Mouse (Mus musculus): ENCODE measurements around the gene Slc34a3. TPM values are rescaled to one million over a fixed set of nuclear protein-coding genes. Genes with fewer than 3 reads are reported as not detected.
A peak's percentile ranks its signal among the peaks of the same experiment; 100 is the strongest.

The Slc34a3 gene
- polyA plus RNA-seq, 1 experiment = 0.05 TPM

- Histone ChIP-seq H3K27ac (ENCODE audit: control insufficient read depth, insufficient read depth, low read length) (no peak overlapping the region), H3K27me3 (ENCODE audit: control insufficient read depth, insufficient read depth, low read length) (no peaks in the 10 kb centered on the region), H3K36me3 (ENCODE audit: control insufficient read depth, insufficient read depth, low read length) (no peaks in the 10 kb centered on the region), H3K4me1 (replicated peaks; ENCODE audit: control insufficient read depth, insufficient read depth, low read length) (peaks cover 11% of the 10 kb centered on the region), H3K4me3 (ENCODE audit: control insufficient read depth, insufficient read depth, low read length) (no peak overlapping the region)
- 89% methylated on average over 23 of the region's 23 CpGs for WGBS
- DNase-seq = no peak
- TF ChIP-seq POLR2A (IDR thresholded peaks at IDR 0.05; ENCODE audit: control insufficient read depth, extremely low read depth, insufficient read depth, low read length, poor library complexity) (no peak), CTCF (IDR thresholded peaks at IDR 0.05; ENCODE audit: borderline replicate concordance, control insufficient read depth, extremely low read depth, insufficient read depth, low read length, poor library complexity) (no peak)
Measured at GRCm38 (mm10) chr2:25213266-25213865, 20.8 kb downstream of the Slc34a3 start.

DNA sequence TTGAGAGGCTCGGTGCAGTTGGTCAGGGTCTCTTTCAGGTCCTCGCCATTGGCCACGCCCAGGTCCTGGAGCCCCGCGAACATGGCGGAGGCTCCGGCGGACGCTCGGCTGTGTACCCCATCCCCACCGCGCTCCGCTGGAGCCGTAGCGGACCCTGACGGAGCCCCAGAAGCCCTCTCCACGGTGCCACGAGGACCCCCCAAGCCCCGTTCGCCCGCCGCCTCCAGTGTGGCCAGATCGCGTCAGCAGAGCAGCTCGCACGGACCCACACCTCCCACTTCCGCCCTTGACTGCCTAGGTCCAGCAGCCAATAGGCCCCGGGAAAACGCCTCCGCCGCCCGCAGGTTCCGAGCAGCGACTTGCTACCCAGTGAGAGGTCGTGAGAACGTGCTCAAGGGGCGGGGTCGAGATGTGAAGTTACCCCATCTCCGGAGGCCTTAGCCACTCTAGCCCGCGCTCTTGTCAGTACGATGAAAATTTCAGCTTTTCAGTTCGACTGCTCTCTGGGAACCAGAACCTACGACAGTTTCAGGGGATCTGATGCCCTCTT lies 23.0 kb downstream of the Slc34a3 start, which contains the start of gene Nelfb:
TSS of gene Nelfb (minus strand) at position 369 of the 550 bp plus-strand sequence.
- peaks cover 11% of the 10 kb centered on the region for H3K4me1 ChIP-seq (replicated peaks; ENCODE audit: control insufficient read depth, insufficient read depth, low read length)
- no peaks in the 10 kb centered on the region for H3K27me3 ChIP-seq (ENCODE audit: control insufficient read depth, insufficient read depth, low read length)
- no peak within 1 kb of the TSS for H3K27ac ChIP-seq (ENCODE audit: control insufficient read depth, insufficient read depth, low read length)
- TF ChIP-seq POLR2A (IDR thresholded peaks at IDR 0.05; ENCODE audit: control insufficient read depth, extremely low read depth, insufficient read depth, low read length, poor library complexity) = peak; percentile 66; the same call in 1 of the 2 replicates
- TF ChIP-seq CTCF (IDR thresholded peaks at IDR 0.05; ENCODE audit: borderline replicate concordance, control insufficient read depth, extremely low read depth, insufficient read depth, low read length, poor library complexity) = no peak
- peak; percentile 90 for DNase-seq
- peak within 1 kb of the TSS; percentile 89 for H3K4me3 ChIP-seq (ENCODE audit: control insufficient read depth, insufficient read depth, low read length)
- no peaks in the 10 kb centered on the region; the same call in 1 of the 2 replicates for H3K36me3 ChIP-seq (ENCODE audit: control insufficient read depth, insufficient read depth, low read length)
- under 1% methylated on average over 44 of the region's 44 CpGs for WGBS

DNA sequence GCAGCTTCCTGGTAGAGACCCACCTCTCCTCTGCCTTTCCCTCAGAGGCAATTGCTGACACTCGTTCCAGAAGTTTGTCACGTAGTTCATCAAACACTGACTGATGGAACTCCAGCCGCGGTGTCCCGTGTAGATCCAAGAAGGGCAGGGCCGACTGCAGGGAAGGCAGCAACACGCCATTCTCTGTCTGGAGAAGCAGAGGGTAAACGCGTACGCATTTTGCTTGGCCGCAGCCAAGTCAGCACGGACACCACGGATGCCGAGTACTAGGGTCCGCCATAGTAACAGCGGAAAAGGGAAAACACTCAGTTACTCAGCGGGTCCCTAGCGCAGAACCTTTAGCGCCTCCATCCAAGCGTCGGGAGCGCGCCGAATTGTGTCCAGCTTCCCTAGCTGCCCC lies 23.5 kb downstream of the Slc34a3 start:
- peaks cover 11% of the 10 kb centered on the region for H3K4me1 ChIP-seq (replicated peaks; ENCODE audit: control insufficient read depth, insufficient read depth, low read length)
- TF ChIP-seq POLR2A (IDR thresholded peaks at IDR 0.05; ENCODE audit: control insufficient read depth, extremely low read depth, insufficient read depth, low read length, poor library complexity) (no peak), CTCF (IDR thresholded peaks at IDR 0.05; ENCODE audit: borderline replicate concordance, control insufficient read depth, extremely low read depth, insufficient read depth, low read length, poor library complexity) (no peak)
- no peaks in the 10 kb centered on the region for H3K27me3 ChIP-seq (ENCODE audit: control insufficient read depth, insufficient read depth, low read length)
- DNase-seq = no peak
- H3K4me3 ChIP-seq (ENCODE audit: control insufficient read depth, insufficient read depth, low read length) = peak overlapping the region; percentile 89
- no peak overlapping the region for H3K27ac ChIP-seq (ENCODE audit: control insufficient read depth, insufficient read depth, low read length)
- peaks cover 3% of the 10 kb centered on the region for H3K36me3 ChIP-seq (ENCODE audit: control insufficient read depth, insufficient read depth, low read length)
- WGBS = under 1% methylated on average over 24 of the region's 24 CpGs

DNA sequence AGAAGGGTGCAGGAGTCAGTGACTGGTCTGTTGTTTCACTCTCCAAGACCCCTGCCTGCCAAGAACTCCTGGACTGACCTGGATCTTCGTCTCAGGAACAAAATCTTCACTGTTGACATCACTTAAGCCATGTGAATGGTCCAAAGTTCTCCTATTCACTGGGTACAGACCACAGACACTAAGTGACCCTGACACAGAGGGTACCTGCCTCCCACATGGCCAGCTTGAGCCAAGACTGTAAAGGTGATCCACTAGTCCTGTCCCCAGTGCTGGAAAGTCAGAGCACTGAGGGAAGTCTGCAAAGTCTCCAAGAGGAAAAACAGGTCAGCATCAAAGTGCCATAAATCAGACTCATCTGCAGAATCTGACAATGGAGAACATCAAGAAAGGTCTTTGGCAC lies 26.6 kb downstream of the Slc34a3 start:
- Histone ChIP-seq H3K4me1 (replicated peaks; ENCODE audit: control insufficient read depth, insufficient read depth, low read length) (peaks cover 11% of the 10 kb centered on the region), H3K36me3 (ENCODE audit: control insufficient read depth, insufficient read depth, low read length) (peaks cover 16% of the 10 kb centered on the region), H3K27me3 (ENCODE audit: control insufficient read depth, insufficient read depth, low read length) (no peaks in the 10 kb centered on the region), H3K4me3 (ENCODE audit: control insufficient read depth, insufficient read depth, low read length) (no peak overlapping the region), H3K27ac (ENCODE audit: control insufficient read depth, insufficient read depth, low read length) (no peak overlapping the region)
- TF ChIP-seq CTCF (IDR thresholded peaks at IDR 0.05; ENCODE audit: borderline replicate concordance, control insufficient read depth, extremely low read depth, insufficient read depth, low read length, poor library complexity) (no peak), POLR2A (IDR thresholded peaks at IDR 0.05; ENCODE audit: control insufficient read depth, extremely low read depth, insufficient read depth, low read length, poor library complexity) (no peak)
- WGBS = 81% methylated on average over 1 of the region's 1 CpGs
- DNase-seq = no peak

DNA sequence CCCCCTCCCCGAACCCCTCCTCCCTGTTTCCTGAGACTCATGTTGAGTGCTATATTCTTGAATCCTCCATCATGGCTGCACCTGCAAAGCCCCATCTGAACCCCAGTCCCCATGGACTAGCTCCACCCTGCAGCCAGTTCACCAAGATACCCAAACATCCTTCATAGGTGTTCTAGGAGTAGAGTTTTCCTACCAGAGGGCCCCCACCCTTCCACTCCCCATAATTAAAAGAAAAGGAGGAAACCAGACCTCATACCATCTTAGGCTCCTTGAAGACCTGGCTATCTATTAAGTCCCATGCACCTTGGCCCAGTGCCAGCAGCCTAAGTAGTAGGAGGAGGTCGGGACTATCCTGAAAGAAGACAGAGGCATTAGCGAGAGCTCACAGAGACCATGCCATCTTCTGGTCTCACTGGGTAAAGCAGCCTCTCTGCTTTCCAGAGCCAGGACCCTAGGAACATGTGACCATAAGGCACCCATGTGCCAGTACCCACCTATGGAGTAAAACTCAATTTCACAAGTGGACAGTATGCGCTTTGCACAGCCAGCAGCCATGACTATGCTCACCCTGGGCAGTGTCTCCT lies 30.4 kb downstream of the Slc34a3 start:
- no peak for DNase-seq
- Histone ChIP-seq H3K4me1 (replicated peaks; ENCODE audit: control insufficient read depth, insufficient read depth, low read length) (no peaks in the 10 kb centered on the region), H3K27me3 (ENCODE audit: control insufficient read depth, insufficient read depth, low read length) (no peaks in the 10 kb centered on the region), H3K27ac (ENCODE audit: control insufficient read depth, insufficient read depth, low read length) (no peak overlapping the region), H3K4me3 (ENCODE audit: control insufficient read depth, insufficient read depth, low read length) (no peak overlapping the region), H3K36me3 (ENCODE audit: control insufficient read depth, insufficient read depth, low read length) (peaks cover 33% of the 10 kb centered on the region)
- TF ChIP-seq POLR2A (IDR thresholded peaks at IDR 0.05; ENCODE audit: control insufficient read depth, extremely low read depth, insufficient read depth, low read length, poor library complexity) = no peak
- no peak for TF ChIP-seq CTCF (IDR thresholded peaks at IDR 0.05; ENCODE audit: borderline replicate concordance, control insufficient read depth, extremely low read depth, insufficient read depth, low read length, poor library complexity)
- WGBS = 79% methylated on average over 4 of the region's 4 CpGs

- peaks cover 30% of the 10 kb centered on the region for H3K36me3 ChIP-seq (ENCODE audit: control insufficient read depth, insufficient read depth, low read length)
Measured at GRCm38 (mm10) chr2:25200631-25201030, 33.5 kb downstream of the Slc34a3 start.

More at GRCm38 (mm10) chr2:25200631-25201030, 33.5 kb downstream of the Slc34a3 start:
- no peaks in the 10 kb centered on the region for H3K27me3 ChIP-seq (ENCODE audit: control insufficient read depth, insufficient read depth, low read length)
- TF ChIP-seq CTCF (IDR thresholded peaks at IDR 0.05; ENCODE audit: borderline replicate concordance, control insufficient read depth, extremely low read depth, insufficient read depth, low read length, poor library complexity) (no peak), POLR2A (IDR thresholded peaks at IDR 0.05; ENCODE audit: control insufficient read depth, extremely low read depth, insufficient read depth, low read length, poor library complexity) (no peak)
- no peak overlapping the region for H3K4me3 ChIP-seq (ENCODE audit: control insufficient read depth, insufficient read depth, low read length)
- no peak for DNase-seq
- H3K4me1 ChIP-seq (replicated peaks; ENCODE audit: control insufficient read depth, insufficient read depth, low read length) = peaks cover 12% of the 10 kb centered on the region
- 98% methylated on average over 2 of the region's 2 CpGs for WGBS
- H3K27ac ChIP-seq (ENCODE audit: control insufficient read depth, insufficient read depth, low read length) = no peak overlapping the region
